Mouse (Mus musculus) brain, adult 10 weeks (tissue): ENCODE measurements around the gene Sub1. TPM values are rescaled to one million over a fixed set of nuclear protein-coding genes. Genes with fewer than 3 reads are reported as not detected.

Experiments
- polyA plus RNA-seq: library from polyadenylated mRNA; stranded (reverse); fragments of 350-450 nt; fragmentation: Illumina TruSeq; extraction: RNeasy Lipid Tissue Mini Kit (QIAGEN cat#74804); gene quantifications from one replicate; pipeline ENCODE4 v1.2.3, GENCODE M21; 2015; ENCODE audit warnings: low read depth, low replicate concordance

Gene Sub1
- 392 TPM for polyA plus RNA-seq

DNA sequence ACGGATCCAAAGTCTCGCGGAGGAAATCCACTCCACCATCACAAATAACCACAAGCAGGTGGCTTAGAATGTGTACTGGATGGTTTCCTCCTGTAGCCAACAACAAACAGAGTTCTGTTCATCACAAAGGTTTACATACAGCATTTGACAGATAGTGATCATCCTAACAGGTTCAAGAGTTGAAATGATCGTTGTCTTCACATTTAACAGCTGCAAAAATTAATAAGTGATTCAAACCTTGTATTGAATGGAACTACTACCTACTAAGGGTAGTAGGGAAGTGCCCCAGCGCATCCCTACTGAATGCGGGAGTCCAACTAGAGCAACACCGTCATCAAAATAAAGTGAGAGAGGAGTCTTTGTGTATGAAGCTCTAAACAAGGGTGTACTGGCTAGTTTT is at the start of gene Sub1:
Gene Sub1, minus strand, starts transcription at position 101 of the 400 bp plus-strand sequence.

Other genes with a start within 250 kb of the Sub1 start
- gene Npr3, start 89.7 kb downstream of the Sub1 start, polyA plus RNA-seq, result 4.0 TPM
- gene Zfr, start 120.8 kb upstream of the Sub1 start, polyA plus RNA-seq, result 235 TPM
- gene Mtmr12, start 208.0 kb upstream of the Sub1 start, polyA plus RNA-seq, result 21.7 TPM